ENCODE assay signal across 9 mouse cellular contexts in genomic region chr11:97694435-97694834, GRCm38 (mm10). TPM values are rescaled to one million over a fixed set of nuclear protein-coding genes. Genes with fewer than 3 reads are reported as not detected.
DNase-seq lines count a peak whose midpoint lies in the region; ATAC-seq and TF ChIP-seq lines count a peak whose summit lies in the region.
"Had no signal": no experiment of that assay in that cellular context is flagged by ENCODE, and none has a peak within 500 bp of the region (broad histone marks: within the 10 kb centered on the region; RNA-seq: fewer than 3 reads in every experiment).

No protein-coding gene starts in this region.

- no peak for DNase-seq in heart, adult 8-10 months (ENCODE audit: low spot score)
- DNase-seq in embryonic facial prominence, embryonic 10.5 days (ENCODE audit: low spot score), result no peak
- no peak for DNase-seq in hindbrain, embryonic 14.5 days (ENCODE audit: low spot score)
- DNase-seq in layer of hippocampus, adult 2 months (ENCODE audit: low spot score in 2 of 2), result no peak
- DNase-seq in left cerebral cortex, adult 8-10 months (ENCODE audit: low spot score in 2 of 2), result no peak
- no peak for DNase-seq in thymus, postnatal 4 days
- DNase-seq: thymus, postnatal 36 days had no signal

- no peak overlapping the region for H3K27ac ChIP-seq in heart, embryonic 12.5 days (ENCODE audit: poor library complexity, severe bottlenecking)
- no peak overlapping the region for H3K27ac ChIP-seq in embryonic facial prominence, embryonic 10.5 days (replicated peaks)
- H3K27ac ChIP-seq in hindbrain, embryonic 14.5 days, result peak overlapping the region; percentile 88
- H3K27ac ChIP-seq in midbrain, embryonic 13.5 days, result peak overlapping the region; percentile 82
- H3K27ac ChIP-seq in layer of hippocampus, adult 2 months, result no peak overlapping the region; the same call in 1 of the 2 replicates

- H3K4me2 ChIP-seq in heart, embryonic 12.5 days, result no peak overlapping the region
- H3K4me2 ChIP-seq in hindbrain, embryonic 14.5 days (replicated peaks), result peak overlapping the region; percentile 86
- H3K4me2 ChIP-seq in midbrain, embryonic 13.5 days (replicated peaks), result peak overlapping the region; percentile 94

- no peak for TF ChIP-seq CTCF in layer of hippocampus, adult 2 months (conservative IDR thresholded peaks at IDR 0.05)

- 0 out of 2 replicates have a peak overlapping the region, but pooled peaks have one; percentile 29 for H3K9ac ChIP-seq in heart, embryonic 12.5 days
- H3K9ac ChIP-seq in hindbrain, embryonic 14.5 days, result 0 out of 2 replicates have a peak overlapping the region, but pooled peaks have one; percentile 1
- H3K9ac ChIP-seq in midbrain, embryonic 13.5 days (replicated peaks), result no peak overlapping the region

- peaks cover 39% of the 10 kb centered on the region for H3K36me3 ChIP-seq in heart, embryonic 12.5 days
- H3K36me3 ChIP-seq in embryonic facial prominence, embryonic 10.5 days (replicated peaks), result peaks cover 68% of the 10 kb centered on the region
- H3K36me3 ChIP-seq in hindbrain, embryonic 14.5 days (replicated peaks; ENCODE audit: control insufficient read depth, insufficient read depth), result peaks cover 40% of the 10 kb centered on the region
- H3K36me3 ChIP-seq in midbrain, embryonic 13.5 days, result peaks cover 36% of the 10 kb centered on the region

- no peaks in the 10 kb centered on the region for H3K9me3 ChIP-seq in heart, embryonic 12.5 days (replicated peaks)
- H3K9me3 ChIP-seq in embryonic facial prominence, embryonic 10.5 days, result no peaks in the 10 kb centered on the region
- H3K9me3 ChIP-seq in hindbrain, embryonic 14.5 days (ENCODE audit: control insufficient read depth, low read length), result no peaks in the 10 kb centered on the region
- no peaks in the 10 kb centered on the region for H3K9me3 ChIP-seq in midbrain, embryonic 13.5 days

- no peak overlapping the region for H3K4me3 ChIP-seq in heart, embryonic 12.5 days
- peak overlapping the region; percentile 94; the same call in 1 of the 2 replicates for H3K4me3 ChIP-seq in embryonic facial prominence, embryonic 10.5 days
- H3K4me3 ChIP-seq in hindbrain, embryonic 14.5 days (replicated peaks; ENCODE audit: low read length), result 0 out of 2 replicates have a peak overlapping the region, but pooled peaks have one; percentile 2
- no peak overlapping the region for H3K4me3 ChIP-seq in midbrain, embryonic 13.5 days (replicated peaks)
- H3K4me3 ChIP-seq in layer of hippocampus, adult 2 months, result no peak overlapping the region

- no peak for ATAC-seq in heart, embryonic 12.5 days (ENCODE audit: insufficient number of reproducible peaks, low FRiP score)
- ATAC-seq in hindbrain, embryonic 14.5 days (ENCODE audit: low FRiP score), result no peak
- ATAC-seq in midbrain, embryonic 13.5 days, result no peak

- H3K4me1 ChIP-seq in heart, embryonic 12.5 days (replicated peaks), result peaks cover 48% of the 10 kb centered on the region
- peaks cover 50% of the 10 kb centered on the region for H3K4me1 ChIP-seq in embryonic facial prominence, embryonic 10.5 days
- H3K4me1 ChIP-seq in hindbrain, embryonic 14.5 days (replicated peaks; ENCODE audit: control insufficient read depth, insufficient read depth, low read length), result peaks cover 41% of the 10 kb centered on the region
- H3K4me1 ChIP-seq in midbrain, embryonic 13.5 days (replicated peaks), result peaks cover 52% of the 10 kb centered on the region

- WGBS in heart, embryonic 12.5 days, result 90% methylated on average over 4 of the region's 4 CpGs
- 92% methylated on average over 4 of the region's 4 CpGs for WGBS in embryonic facial prominence, embryonic 10.5 days
- 61% methylated on average over 4 of the region's 4 CpGs for WGBS in hindbrain, embryonic 14.5 days
- 78% methylated on average over 4 of the region's 4 CpGs for WGBS in midbrain, embryonic 13.5 days

- no peaks in the 10 kb centered on the region for H3K27me3 ChIP-seq in heart, embryonic 12.5 days (replicated peaks)
- H3K27me3 ChIP-seq in embryonic facial prominence, embryonic 10.5 days (replicated peaks; ENCODE audit: low read depth, poor library complexity, severe bottlenecking), result no peaks in the 10 kb centered on the region
- no peaks in the 10 kb centered on the region for H3K27me3 ChIP-seq in hindbrain, embryonic 14.5 days (ENCODE audit: control insufficient read depth, insufficient read depth, low read length)
- H3K27me3 ChIP-seq in midbrain, embryonic 13.5 days, result no peaks in the 10 kb centered on the region

RNA-seq across cellular contexts. Expression of gene Pcgf2, which starts 5.9 kb away (rescaled TPM):
- polyA plus RNA-seq in heart, embryonic 12.5 days (2016; fragmentation: Nextera tagmentation; extraction: Ambion mirVana), result 11.0 and 12.3 TPM in 2 replicates
- 1 to 10 TPM; 4.6 to 6.3 (median 5.3) TPM for total RNA-seq in heart, adult 8-10 months (2022)
- polyA plus RNA-seq in embryonic facial prominence, embryonic 10.5 days (2016; fragmentation: Nextera tagmentation; extraction: Ambion mirVana), result 23.2 and 24.1 TPM in 2 replicates
- 22.0 and 23.4 TPM in 2 replicates for polyA plus RNA-seq in hindbrain, embryonic 14.5 days (2014; fragmentation: Nextera tagmentation; extraction: Ambion mirVana)
- 23.6 and 25.3 TPM in 2 replicates for polyA plus RNA-seq in midbrain, embryonic 13.5 days (2015; fragmentation: Nextera tagmentation; extraction: Ambion mirVana)
- 10 to 100 TPM; 29.1 to 31.1 TPM for total RNA-seq in layer of hippocampus, adult 2 months (2021)
- 10 to 100 TPM; 35.3 to 39.6 (median 37.6) TPM for total RNA-seq in left cerebral cortex, adult 8-10 months (2022)

RNA-seq across cellular contexts. Expression of gene Psmb3, which starts 8.8 kb away (rescaled TPM):
- polyA plus RNA-seq in heart, embryonic 12.5 days (2016; fragmentation: Nextera tagmentation; extraction: Ambion mirVana), result 342 and 374 TPM in 2 replicates
- total RNA-seq in heart, adult 8-10 months (2022), result 100 to 1,000 TPM; 145 to 154 (median 150) TPM
- 634 and 654 TPM in 2 replicates for polyA plus RNA-seq in embryonic facial prominence, embryonic 10.5 days (2016; fragmentation: Nextera tagmentation; extraction: Ambion mirVana)
- polyA plus RNA-seq in hindbrain, embryonic 14.5 days (2014; fragmentation: Nextera tagmentation; extraction: Ambion mirVana), result 436 and 489 TPM in 2 replicates
- polyA plus RNA-seq in midbrain, embryonic 13.5 days (2015; fragmentation: Nextera tagmentation; extraction: Ambion mirVana), result 503 and 505 TPM in 2 replicates
- 100 to 1,000 TPM; 128 to 133 TPM for total RNA-seq in layer of hippocampus, adult 2 months (2021)
- 100 to 1,000 TPM; 117 to 140 (median 132) TPM for total RNA-seq in left cerebral cortex, adult 8-10 months (2022)

RNA-seq across cellular contexts. Expression of gene Cisd3, which starts 8.8 kb away (rescaled TPM):
- polyA plus RNA-seq in heart, embryonic 12.5 days (2016; fragmentation: Nextera tagmentation; extraction: Ambion mirVana), result 40.5 and 44.8 TPM in 2 replicates
- total RNA-seq in heart, adult 8-10 months (2022), result 100 to 1,000 TPM; 133 to 158 (median 141) TPM
- 18.2 and 20.0 TPM in 2 replicates for polyA plus RNA-seq in embryonic facial prominence, embryonic 10.5 days (2016; fragmentation: Nextera tagmentation; extraction: Ambion mirVana)
- 27.7 and 34.7 TPM in 2 replicates for polyA plus RNA-seq in hindbrain, embryonic 14.5 days (2014; fragmentation: Nextera tagmentation; extraction: Ambion mirVana)
- polyA plus RNA-seq in midbrain, embryonic 13.5 days (2015; fragmentation: Nextera tagmentation; extraction: Ambion mirVana), result 14.4 and 16.1 TPM in 2 replicates
- 10 to 100 TPM; 45.5 to 49.3 TPM for total RNA-seq in layer of hippocampus, adult 2 months (2021)
- 10 to 100 TPM; 44.0 to 61.2 (median 54.6) TPM for total RNA-seq in left cerebral cortex, adult 8-10 months (2022)

RNA-seq across cellular contexts. Expression of gene Mllt6, which starts 31.2 kb away (rescaled TPM):
- 1.8 and 2.2 TPM in 2 replicates for polyA plus RNA-seq in heart, embryonic 12.5 days (2016; fragmentation: Nextera tagmentation; extraction: Ambion mirVana)
- total RNA-seq in heart, adult 8-10 months (2022), result 10 to 100 TPM; 68.8 to 84.0 (median 69.8) TPM
- polyA plus RNA-seq in embryonic facial prominence, embryonic 10.5 days (2016; fragmentation: Nextera tagmentation; extraction: Ambion mirVana), result 2.1 and 2.2 TPM in 2 replicates
- 5.0 TPM in 2 replicates for polyA plus RNA-seq in hindbrain, embryonic 14.5 days (2014; fragmentation: Nextera tagmentation; extraction: Ambion mirVana)
- 3.1 and 3.9 TPM in 2 replicates for polyA plus RNA-seq in midbrain, embryonic 13.5 days (2015; fragmentation: Nextera tagmentation; extraction: Ambion mirVana)
- total RNA-seq in layer of hippocampus, adult 2 months (2021), result 100 to 1,000 TPM; 122 to 124 TPM
- total RNA-seq in left cerebral cortex, adult 8-10 months (2022), result 100 to 1,000 TPM; 141 to 184 (median 161) TPM

RNA-seq across cellular contexts. Expression of gene Pip4k2b, which starts 50.1 kb away (rescaled TPM):
- polyA plus RNA-seq in heart, embryonic 12.5 days (2016; fragmentation: Nextera tagmentation; extraction: Ambion mirVana), result 1.3 and 1.4 TPM in 2 replicates
- 10 to 100 TPM; 21.9 to 26.6 (median 25.6) TPM for total RNA-seq in heart, adult 8-10 months (2022)
- 1.9 and 2.1 TPM in 2 replicates for polyA plus RNA-seq in embryonic facial prominence, embryonic 10.5 days (2016; fragmentation: Nextera tagmentation; extraction: Ambion mirVana)
- 5.2 and 5.9 TPM in 2 replicates for polyA plus RNA-seq in hindbrain, embryonic 14.5 days (2014; fragmentation: Nextera tagmentation; extraction: Ambion mirVana)
- polyA plus RNA-seq in midbrain, embryonic 13.5 days (2015; fragmentation: Nextera tagmentation; extraction: Ambion mirVana), result 3.7 and 4.0 TPM in 2 replicates
- 100 to 1,000 TPM; 106 to 109 TPM for total RNA-seq in layer of hippocampus, adult 2 months (2021)
- 100 to 1,000 TPM; 109 to 123 (median 110) TPM for total RNA-seq in left cerebral cortex, adult 8-10 months (2022)

Comparison
In these comparisons a context has a peak if more than half of its experiments do, and no peak if none do; other contexts are left out.
1. H3K27ac ChIP-seq: peak in hindbrain, embryonic 14.5 days (single experiment) and midbrain, embryonic 13.5 days (single experiment); none in heart, embryonic 12.5 days (single experiment), embryonic facial prominence, embryonic 10.5 days (single experiment) and layer of hippocampus, adult 2 months (single experiment).
2. H3K4me3 ChIP-seq: peak in embryonic facial prominence, embryonic 10.5 days (single experiment) and hindbrain, embryonic 14.5 days (single experiment); none in heart, embryonic 12.5 days (single experiment), midbrain, embryonic 13.5 days (single experiment) and layer of hippocampus, adult 2 months (single experiment).